Mouse (Mus musculus) urinary bladder, postnatal 36 days (tissue): ENCODE measurements at regions not wholly inside any gene's neighbourhood (a gene's known extent, or its start where the extent isn't known, plus 50 kb on each side); places are given as distances from the start of the nearest gene placed in this dataset.
"Not testable (repeated sequence)": the region's sequence is repeated elsewhere in the genome, so short reads cannot be mapped to it uniquely, and the experiment has no call there.

ENCODE experiments used
- DNase-seq, 2 experiments: peaks; one replicate each; pipeline ENCODE4 v3.0.0; 2022; ENCODE audit warnings: low spot score in 2 of 2, mixed read lengths in 1 of 2

DNA sequence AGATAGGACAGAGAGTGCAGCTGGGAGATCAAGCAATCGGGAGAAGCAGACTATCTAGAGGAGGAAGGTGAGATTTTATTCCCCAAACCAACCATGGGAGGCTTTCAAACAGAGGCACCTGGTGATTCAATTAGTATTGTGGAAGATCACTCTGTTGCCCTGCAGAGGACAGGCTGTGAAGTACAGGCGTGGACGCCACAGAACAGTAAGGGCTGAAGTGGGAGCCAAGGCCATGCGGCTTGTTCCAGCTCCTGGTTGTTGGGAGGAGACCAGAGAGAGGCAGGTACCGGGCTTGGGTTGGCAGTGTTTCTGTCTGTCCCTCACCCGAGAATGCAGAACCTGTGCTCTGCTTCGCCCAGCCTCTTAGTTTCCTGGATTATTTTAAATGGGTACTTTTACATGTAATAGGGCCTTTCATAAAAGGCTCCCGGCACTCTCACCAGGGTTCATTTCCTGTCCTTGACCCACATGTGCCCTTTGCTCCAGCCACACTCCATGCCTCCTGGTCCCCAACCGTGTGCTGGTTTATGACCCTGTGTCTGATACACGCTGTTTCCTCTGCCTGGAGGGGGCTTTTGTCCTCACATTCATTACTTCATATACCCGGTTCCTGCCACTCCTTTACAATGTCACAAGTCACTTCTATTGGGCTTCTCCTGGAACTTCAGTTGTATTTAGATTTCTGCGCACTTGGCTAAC lies 58.3 kb downstream of the Vcpkmt start:
- DNase-seq, result no peak

DNA sequence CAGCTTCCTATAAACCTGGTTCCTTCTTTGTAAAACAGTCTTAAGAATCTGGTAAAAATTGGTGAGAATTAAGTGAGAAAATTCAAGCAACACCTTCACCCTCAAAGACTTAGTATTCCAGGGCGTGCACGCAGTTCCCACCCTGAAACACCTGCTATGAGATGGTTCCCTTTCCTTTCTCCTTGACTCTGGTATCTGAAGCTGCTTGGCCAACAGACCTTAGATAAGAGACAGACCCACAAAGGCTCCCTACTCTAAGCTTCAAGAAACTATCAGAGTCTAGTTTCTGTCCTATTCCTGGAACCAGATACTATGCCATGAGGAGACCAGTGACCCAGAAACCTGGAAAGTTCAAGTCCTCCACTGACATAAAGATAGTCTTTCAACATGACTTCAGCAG lies 63.0 kb downstream of the Vcpkmt start:
- DNase-seq, result no peak

DNA sequence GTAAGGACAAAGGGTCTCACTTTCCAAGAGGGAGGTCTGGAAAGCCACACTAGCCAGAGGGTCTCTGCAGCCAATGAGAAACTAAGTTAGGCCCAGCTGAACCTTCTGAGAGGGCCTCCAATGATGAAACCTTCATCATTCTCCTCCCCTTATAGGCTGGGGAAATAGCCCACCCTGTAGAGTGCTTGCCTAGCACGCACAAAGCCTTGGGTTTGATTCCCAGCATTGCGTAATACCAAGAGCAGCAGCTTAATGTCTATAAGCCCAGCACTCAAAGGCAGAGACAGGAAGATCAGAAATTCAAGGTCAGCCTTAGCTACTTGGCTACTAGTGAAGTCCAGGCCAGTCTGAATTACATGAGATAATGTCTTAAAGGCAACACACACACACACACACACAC lies 63.8 kb downstream of the Vcpkmt start:
- no peak for DNase-seq

DNA sequence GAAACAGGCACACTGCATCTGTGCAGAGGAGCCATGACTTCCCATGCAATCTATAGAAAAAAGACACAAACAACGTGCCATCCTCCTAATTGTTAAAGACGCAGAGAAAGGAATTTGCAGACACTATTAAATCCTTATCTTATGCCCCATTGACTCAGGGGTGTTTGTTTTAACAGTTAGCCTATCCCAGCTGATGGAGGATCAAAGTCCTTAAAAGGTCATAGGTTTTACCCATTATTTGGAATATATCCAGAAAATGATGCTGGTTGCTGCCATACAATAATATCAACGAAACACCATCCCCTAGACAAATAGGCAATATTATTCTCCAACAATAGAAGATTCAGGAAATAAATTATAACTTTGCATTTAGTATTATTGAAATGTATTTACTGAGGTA lies 65.2 kb downstream of the Vcpkmt start:
- DNase-seq, result no peak

DNA sequence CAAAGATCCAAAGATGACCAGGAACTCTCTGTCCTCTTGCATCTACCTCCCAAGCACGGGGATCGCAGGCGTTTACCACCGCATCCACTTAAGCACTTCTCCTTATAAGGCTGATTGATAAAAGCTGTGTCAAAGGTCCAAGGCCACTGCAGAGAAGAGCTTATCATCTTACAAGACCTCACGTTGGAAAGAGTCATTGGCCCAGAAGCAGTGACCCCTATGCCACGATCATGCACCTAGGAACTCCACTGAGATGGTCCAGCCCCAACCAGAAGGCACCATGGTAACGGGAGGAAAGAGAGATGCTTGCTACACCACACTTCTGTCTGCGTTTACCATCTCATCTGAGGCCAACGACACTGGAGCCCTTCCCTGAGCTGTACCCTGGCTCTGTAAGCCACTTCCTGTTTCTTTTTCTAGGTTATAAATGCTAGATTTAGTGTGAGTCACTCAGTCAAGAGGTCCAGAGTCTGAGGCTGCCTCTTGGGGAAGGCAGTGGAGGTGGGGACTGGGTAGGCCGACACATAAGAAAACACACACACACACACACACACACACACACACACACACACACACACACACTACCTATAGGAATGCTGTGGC lies 66.4 kb downstream of the Vcpkmt start:
- no peak for DNase-seq

DNA sequence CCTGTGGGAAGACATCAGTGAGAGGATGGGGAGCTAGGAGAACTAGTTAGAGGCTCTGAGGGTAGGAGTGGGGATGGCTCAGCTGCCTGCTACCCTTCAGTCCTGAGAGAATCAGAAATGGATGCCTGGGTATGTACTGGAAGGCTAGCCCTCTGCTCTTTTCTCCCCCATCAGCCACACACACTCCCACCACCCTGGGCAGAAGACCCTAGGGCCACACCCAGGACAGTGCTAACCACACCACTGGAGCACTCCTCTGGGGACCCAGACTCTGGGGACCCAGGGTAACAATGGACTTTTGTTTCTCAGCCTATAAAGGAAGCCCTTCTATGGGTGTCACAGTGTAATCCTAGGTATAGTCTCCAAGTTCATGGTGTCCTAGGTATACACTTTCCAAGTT lies 67.0 kb downstream of the Vcpkmt start:
- DNase-seq, result no peak

DNA sequence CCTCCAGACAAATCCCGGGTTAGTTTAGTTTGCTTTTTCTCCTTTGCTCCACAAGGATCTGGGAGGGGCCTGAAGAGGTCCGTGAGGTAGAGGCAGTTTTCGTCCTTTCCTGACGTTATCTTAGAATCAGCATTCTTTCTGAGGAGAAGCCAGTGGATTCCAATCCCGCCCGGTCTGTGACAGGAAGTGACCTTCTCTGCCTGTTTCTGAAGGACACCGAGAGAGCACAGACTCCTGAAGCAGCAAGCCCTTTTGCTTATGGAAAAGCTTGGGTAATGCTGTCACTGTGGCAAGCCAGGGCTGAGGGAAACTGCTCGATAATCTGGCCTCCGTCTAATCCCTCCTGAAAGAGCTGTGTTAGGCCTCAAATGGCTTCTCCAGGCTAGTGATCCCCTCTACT lies 67.7 kb downstream of the Vcpkmt start:
- no peak for DNase-seq

DNA sequence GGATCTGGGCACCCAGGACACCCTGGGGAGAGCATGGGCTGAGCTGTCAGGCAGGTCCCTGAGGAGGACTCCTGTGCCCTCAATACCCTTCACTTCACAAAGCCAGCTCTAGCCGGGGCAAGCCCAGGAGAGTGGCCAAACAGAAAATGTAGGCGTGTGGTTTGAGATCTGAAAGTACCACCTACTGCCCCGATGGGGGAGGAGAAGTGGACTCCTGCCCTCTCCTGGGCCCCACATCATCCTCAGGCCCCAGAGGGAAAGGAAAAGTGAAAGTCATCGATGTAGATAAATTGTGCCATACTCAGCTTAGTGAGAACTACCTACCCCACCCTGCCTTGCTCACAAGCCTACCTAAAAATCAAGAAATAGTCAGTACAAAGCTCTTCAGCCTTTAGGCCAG lies 69.7 kb downstream of the Vcpkmt start:
- DNase-seq, result peak in 1 of 2 experiments; percentile 37

DNA sequence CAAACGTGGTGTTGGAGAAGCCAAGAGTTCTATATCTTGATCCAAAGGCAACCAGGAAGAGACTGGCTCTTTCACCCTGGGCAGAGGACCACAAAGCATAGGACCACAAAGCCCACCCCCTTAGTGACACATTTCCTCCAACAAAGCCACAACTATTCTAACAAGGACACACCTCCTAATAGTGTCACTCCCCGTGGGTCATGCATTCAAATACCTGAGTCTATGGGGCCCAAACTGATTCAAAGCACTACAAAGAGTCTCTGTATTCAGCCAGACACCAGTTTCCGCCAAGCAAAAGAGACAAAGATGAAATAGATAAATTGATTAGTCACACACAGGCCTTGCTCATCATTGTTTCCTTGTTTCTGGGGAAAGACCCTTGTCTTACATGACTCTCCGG lies 72.1 kb downstream of the Vcpkmt start:
- no peak for DNase-seq

DNA sequence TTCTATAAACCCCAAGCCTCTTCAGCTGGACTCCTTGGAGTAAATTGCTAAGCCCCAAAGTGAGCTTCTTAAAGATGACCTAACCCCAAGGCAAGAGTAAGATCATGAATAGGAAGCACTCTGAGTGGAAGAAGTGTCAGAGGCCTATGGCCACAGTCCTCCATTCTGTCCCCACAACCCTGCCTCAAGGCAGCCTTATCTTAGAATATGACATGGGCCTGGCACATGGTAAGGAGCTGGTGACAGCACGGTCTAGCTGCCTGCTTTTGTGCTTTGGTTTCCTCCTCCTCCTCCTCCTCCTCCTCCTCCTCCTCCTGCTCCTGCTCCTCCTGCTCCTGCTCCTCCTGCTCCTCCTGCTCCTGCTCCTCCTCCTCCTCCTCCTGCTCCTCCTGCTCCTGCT lies 73.6 kb downstream of the Vcpkmt start:
- DNase-seq, result not testable (repeated sequence)

DNA sequence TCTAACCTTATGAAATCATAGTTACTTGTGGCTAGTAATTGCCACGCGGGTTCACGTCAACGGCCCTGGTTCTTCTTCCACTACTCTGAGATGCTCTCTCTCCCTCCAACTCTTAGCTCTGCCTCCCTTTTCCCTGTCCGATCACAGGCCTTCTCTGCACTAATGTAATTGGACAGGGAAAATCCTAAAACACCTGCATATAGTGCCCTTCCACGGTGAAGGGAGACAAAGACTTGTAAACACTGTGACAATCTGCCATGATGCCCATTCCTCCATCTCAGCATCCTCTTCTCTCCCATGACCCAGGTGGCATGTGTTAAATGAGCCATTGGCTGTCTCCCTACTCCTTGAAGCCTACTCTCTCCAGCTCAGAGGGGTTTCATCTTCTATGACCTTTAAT lies 74.9 kb downstream of the Vcpkmt start:
- no peak for DNase-seq

DNA sequence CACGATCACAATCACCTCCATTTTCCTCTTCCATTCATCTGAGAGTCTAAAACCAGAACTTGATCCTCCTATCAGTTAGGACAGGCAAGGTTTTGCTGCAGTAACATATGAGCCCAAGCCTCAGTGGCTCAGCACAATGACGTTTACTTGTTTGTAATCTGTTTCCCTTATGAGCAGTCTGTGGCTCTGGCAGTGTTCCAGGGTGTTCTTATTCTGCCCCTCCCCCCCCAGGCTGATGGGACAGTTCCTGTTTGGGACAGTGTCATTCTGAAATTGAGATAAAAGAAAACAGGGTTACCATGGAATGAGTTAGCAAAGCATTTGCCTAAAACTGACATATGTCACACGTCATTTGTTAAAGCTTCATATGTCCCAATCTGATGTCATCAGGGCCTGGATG lies 75.5 kb downstream of the Vcpkmt start:
- no peak for DNase-seq

DNA sequence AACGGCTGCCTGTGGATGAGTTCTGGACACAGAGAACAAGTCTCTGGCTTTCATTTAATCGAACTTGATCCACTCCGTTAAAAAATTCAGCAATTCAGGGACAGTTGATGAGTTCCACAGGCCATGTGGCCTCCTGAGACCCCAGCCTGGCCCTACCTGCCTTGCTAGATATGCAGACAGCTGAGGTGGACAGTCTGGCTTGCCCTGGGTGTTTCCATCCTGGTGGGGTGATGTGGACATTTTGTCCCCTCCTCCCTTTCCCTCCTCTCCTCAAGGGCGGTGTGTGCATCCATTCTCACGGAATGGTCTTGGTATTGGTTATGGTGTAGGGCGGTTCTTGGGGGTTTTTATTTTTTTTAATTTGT lies 80.1 kb downstream of the Vcpkmt start:
- DNase-seq, result no peak

DNA sequence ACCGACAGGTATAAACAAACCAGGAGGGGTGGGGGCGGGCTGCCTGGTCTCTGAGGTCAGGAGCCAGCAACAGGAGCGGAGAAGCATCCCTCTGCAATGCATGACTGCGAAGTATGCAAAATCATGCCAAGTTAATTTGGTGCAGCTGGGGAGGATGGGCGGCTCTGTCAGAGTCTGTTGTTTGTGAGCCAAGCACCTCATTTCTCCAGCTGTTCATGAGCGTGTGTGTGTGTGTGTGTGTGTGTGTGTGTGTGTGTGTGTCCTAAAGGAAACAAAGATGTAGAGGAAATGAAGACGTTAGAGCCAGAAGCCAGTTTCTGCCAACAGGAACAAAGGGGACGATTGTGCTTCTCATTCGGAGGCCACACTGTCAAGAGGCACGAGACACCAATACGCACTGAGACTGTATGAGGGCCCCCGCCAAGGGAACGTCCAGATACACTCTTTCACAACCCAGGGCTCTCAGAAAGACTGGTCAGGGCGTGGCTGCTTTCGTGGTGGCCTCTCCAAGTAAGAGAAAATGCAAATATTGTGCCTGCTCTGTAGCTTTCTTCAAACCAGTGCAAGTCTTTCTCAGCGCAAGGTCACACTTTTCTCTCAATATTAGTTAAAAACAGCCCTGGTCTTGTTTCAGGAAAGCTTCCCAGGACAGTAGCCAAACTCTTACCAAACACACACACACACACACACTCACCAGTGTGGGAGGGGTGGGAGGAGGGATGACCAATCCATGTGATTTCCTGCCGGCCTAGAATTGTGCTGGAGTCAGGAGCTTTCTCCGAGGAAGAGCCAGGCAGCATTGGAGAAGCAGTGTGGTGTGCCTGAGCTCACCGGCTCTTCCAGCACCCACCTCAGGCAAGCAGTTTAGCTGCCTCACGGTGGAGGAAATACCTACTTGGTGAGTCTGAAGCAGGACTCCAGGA lies 80.8 kb downstream of the Vcpkmt start:
- peak; percentile 65 to 81 for DNase-seq

DNA sequence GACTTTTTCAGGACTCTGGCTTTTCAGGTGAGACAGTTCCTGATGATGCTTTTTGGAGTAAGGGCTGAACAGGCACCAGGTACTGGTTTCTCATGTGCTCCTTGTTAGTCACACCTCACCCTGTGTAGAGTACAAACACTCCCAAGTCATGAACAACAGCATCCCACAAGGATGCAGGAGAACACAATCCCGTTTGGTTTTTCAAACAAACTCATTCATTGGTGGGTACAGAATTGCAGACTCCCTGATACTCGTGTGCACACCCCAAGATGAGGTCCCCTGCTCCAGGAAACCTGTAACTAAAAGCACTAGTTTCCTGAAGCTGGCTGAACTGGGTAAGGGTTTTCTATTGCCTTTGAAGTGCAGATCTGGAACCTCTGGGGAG lies 81.5 kb downstream of the Vcpkmt start:
- no peak for DNase-seq

DNA sequence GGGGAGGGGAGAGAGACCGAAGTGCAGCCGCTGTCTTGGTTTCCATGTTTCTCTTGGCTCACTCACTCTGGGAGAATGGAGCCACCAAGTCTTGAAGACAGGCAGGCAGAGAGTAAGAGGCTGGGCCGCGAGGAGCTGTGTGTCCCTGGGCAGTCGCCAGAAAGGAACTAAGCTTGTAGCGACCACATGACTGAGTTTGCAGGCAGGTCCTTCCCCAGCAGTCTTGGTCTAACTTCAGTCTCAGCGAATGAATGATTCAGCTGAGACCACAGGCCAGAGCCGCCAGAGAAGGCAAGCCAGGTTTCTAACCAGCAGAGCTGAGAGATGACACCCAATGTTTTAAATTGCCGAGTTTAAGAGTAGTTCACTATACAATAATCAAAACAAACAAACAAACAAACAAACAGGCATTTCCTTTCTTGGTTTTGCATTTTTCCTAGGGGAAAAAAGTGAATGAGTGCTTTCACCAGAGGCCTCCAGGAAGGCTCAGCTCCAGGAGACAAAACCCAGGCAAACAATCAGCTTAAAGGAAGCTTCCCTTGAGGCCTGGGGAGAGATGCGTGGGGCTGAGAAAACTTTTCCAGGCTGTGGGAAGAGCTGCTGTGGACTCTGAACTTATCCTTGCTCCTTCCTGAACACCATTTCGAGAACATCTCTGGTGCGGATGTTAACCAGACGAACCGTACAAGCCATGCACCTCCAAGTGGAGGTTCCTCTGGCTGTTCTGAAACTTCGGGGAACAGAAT lies 82.1 kb downstream of the Vcpkmt start:
- peak in 1 of 2 experiments; percentile 55 for DNase-seq

DNA sequence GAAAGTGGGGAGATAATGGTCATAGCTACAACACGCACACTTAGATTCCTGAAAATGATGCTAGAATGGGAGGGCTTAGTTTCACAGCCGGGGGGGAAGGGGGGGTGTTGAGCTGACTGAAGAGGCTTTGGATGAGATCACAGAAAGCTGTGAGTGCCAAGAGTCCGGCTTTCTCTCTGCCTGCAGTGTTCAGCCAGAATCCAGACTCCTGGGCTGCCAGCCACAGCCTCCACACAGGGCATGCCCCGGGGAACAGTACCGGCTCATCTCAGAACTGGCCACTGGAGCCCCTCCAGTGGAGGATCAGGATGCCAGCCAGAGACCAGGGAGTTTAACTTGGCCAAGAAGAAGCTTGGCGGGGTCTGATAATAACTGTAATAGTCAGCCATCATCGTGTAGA lies 85.7 kb downstream of the Vcpkmt start:
- DNase-seq, result peak; percentile 42 to 81

DNA sequence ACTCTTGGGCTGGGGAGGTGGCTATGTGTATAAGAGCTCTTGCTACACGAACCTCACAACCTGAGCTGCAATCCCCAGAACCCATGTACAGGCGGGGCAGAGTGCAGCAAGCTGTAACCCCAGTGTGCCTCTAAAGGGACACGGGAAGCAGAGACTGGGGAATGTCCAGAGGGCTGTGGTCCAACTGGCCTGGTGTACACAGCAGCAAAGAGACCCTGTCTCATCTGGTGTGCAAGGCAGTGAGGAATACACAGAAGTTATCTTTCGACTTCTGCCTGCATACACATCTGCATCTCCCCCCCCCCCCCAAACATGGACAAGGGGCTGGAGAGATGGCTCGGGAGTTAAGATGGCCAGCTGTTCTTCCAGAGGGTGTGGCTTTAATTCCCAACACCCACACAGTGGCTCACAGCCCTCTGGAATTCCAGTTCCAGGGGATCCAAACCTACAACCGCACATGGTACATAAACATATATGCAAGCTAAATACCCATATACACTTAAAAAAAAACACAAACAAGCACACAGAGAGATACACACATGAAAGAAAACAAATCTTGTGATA lies 86.4 kb downstream of the Vcpkmt start:
- DNase-seq, result no peak

DNA sequence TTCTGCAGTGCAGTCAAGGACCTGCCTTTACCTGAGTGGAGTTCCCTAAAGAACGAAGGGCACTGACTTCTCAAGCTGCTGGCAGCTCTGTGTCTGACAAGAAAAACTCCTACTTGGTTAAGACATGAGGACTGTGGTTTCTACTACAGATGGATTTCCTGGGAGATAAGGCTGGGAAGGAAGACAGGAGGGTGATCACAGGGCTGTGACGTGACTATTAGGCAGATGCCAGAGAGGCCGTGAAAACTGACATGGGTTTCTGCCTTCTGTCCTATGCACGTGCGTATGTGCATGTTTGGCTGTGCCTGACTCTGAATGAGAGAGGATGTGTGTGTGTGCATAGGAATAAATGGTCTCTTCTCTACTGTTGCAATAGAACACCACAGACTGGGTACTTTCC lies 87.1 kb downstream of the Vcpkmt start:
- DNase-seq, result no peak

DNA sequence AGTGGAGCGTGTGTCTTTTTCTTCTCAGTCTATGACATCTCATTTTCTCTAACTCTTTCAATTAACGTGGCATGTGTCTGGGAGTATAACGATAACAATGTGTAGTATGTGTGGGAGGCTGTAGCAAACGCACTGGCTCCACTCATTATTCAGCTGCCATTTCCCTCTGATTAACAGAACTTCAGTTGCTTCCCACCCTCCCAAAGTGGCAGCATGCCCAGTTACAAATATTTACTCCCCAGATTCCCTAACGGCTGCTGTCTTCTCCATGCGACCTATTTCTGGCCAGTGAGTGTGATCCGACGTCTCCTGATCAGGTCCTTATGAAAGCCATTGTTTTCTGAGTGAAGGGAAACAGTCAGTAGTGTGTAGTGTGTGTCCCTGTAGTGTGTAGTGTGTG lies 88.2 kb downstream of the Vcpkmt start:
- no peak for DNase-seq

DNA sequence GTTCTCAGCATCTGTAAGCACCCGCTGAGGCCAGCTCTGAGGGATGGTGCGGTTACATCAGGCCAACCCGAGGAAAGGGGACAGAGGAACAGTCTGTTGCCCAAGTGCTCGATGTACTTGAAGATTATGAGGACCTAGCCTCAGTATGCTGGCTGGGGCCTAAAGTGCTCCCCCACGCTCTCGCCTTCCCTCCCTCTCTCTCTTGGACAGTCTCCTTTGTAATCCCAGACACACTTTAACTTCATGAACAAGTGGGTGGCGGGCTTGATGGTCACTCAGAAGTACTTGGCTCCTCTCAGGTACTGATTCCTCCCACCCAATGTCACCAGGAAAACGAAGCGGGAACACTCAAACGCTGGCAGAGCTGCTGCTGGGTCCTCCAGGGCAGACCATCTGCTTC lies 93.1 kb downstream of the Vcpkmt start:
- DNase-seq, result no peak

DNA sequence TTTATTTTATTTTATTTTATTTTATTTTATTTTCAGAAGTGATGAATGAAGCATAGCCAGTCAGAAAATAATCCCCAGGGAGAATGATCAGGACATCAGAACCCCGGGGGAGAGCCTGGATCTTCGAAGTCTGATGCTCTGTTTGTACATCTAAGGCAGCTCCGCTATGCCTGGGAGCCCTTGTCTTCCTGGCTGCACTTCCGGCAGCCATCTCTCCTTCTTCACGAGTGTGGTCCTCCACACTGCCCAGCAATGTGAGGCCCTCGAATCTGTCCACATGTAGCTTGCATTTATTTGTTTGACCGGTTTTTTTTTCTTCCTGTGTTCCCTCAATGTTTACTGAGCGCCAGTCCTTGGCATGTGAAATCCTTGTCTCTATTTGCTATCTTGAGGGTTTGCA lies 95.9 kb downstream of the Vcpkmt start:
- no peak for DNase-seq
